Mouse (Mus musculus) cortical plate, adult 2 months (tissue): Measurements from ENCODE around the gene Mrpl2. TPM values are rescaled to one million over a fixed set of nuclear protein-coding genes. Genes with fewer than 3 reads are reported as not detected.
A peak's percentile ranks its signal among the peaks of the same experiment; 100 is the strongest.

Source experiments
- H3K27ac ChIP-seq: fragments of 200-500 bp; 2 replicates; pipeline ENCODE4 v1.5.1; 2012; ENCODE audit warnings: low read length, control low read depth, inconsistent platforms; ENCODE audit not compliant: insufficient read depth
- H3K4me1 ChIP-seq: fragments of 200-500 bp; 2 replicates; pipeline ENCODE4 v1.6.1; 2011; ENCODE audit warnings: low read length; ENCODE audit not compliant: control insufficient read depth, insufficient read depth
- H3K4me3 ChIP-seq: fragments of 200-500 bp; 2 replicates; pipeline ENCODE4 v1.5.1; 2011; ENCODE audit warnings: mild to moderate bottlenecking, low read length, control low read depth; ENCODE audit not compliant: insufficient read depth
- CTCF ChIP-seq: fragments of 200-500 bp; IDR thresholded peaks from 2 replicates; pipeline ENCODE4 v1.5.1; 2011; ENCODE audit warnings: mild to moderate bottlenecking, control low read depth, low read length; ENCODE audit not compliant: insufficient read depth; ENCODE audit errors: extremely low read depth
- POLR2A ChIP-seq: fragments of 200-500 bp; IDR thresholded peaks from 2 replicates; pipeline ENCODE4 v1.6.1; 2011; ENCODE audit warnings: mild to moderate bottlenecking, low read length, control low read depth; ENCODE audit not compliant: insufficient read depth; ENCODE audit errors: extremely low read depth
- polyA plus RNA-seq: library from polyadenylated mRNA; depleted of rRNA; stranded (reverse); fragments of >200 nt; gene quantifications from 2 replicates; pipeline ENCODE4 v1.2.3, GENCODE M21; 2012

Mrpl2 gene
- polyA plus RNA-seq, 1 experiment = 46.2 TPM

GRCm38 (mm10) chr17:46622269-46622668 is 23.8 kb upstream of the Mrpl2 start:
- H3K4me1 ChIP-seq = peaks cover 4% of the 10 kb centered on the region
- TF ChIP-seq CTCF (no peak), POLR2A (no peak)
- no peak overlapping the region for H3K4me3 ChIP-seq
- no peak overlapping the region for H3K27ac ChIP-seq

DNA sequence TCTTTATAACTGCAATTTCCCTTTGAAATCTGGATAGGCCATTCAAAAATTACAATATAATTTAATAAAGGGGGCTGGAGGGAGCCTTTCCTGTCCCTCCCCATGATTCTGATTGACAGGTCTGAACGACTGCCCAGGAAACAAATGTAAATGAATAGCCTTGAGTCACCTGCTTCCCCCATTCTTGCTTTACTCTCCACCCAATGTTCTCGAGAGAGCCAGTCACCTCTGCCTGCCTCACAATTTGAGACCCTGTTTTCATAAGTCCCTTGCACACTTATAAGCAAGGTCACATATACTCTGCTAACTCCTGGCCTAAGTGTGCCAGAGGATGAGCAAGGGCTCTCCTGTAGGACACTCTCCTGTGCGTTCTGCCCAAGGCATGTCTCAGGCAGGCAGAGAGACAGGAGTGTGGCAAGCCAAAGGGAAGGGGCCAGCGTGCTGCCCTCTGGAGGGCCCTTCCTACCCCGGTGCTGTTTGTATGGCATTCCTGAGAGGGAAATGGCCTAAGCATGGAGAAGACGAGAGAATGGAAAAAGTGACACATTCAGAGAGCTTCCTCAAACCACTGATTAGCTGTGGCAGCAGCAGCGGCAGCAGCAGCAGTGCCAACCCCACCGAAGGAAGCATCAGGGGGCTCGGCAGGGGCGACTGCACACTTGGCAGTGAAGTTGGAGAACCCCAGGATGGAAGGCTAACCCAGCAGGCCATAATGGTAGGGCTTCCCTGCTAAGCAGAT is 22.0 kb upstream of the Mrpl2 start:
- H3K4me1 ChIP-seq = peaks cover 4% of the 10 kb centered on the region
- H3K4me3 ChIP-seq = no peak overlapping the region
- no peak for TF ChIP-seq CTCF
- TF ChIP-seq POLR2A = no peak
- H3K27ac ChIP-seq = no peak overlapping the region

DNA sequence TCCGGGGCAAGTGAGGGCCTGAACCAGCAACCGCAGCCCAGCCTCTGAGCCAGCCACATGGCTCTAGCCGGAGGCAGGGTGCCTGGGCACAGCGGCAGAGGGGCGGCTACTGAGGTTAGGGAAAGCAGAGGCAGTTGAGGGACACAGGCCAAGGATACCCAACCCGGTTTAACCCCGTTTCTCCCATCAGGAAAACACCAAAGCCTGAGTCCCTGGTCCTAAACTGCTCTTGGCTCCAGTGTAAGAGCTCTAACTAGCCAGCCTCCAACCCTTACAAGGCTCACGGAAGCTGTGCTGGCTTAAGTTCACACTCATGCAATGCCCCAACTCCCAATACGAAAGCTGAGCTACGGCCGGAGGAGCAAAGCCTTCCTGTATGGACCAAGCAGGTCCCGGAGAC is 21.4 kb upstream of the Mrpl2 start:
- peaks cover 4% of the 10 kb centered on the region for H3K4me1 ChIP-seq
- no peak overlapping the region for H3K27ac ChIP-seq
- H3K4me3 ChIP-seq = no peak overlapping the region
- no peak for TF ChIP-seq CTCF
- TF ChIP-seq POLR2A = no peak

DNA sequence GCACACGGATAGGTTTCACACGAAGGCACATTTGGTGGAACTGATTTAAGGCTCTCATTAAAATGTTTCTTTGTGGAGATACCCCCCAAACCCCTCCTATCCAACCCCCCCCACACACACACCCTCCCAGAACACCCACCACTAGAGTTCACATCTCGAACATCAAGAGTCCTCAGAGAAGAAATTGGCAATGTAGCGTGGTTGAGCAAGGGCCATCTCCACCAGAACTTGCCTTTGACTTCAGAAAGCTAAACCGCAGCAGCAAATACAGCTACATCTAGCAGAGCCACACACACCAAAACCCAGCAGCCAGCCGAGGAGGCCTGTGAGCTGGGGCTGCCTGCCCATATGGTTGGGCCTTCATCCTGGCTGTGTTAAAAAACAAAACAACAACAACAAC is 18.6 kb upstream of the Mrpl2 start:
- Histone ChIP-seq H3K27ac (no peak overlapping the region), H3K4me1 (peaks cover 2% of the 10 kb centered on the region), H3K4me3 (no peak overlapping the region; the same call in 1 of the 2 replicates)
- TF ChIP-seq CTCF (no peak), POLR2A (no peak)

GRCm38 (mm10) chr17:46628471-46628790 is 17.6 kb upstream of the Mrpl2 start:
- TF ChIP-seq POLR2A (no peak), CTCF (no peak)
- no peak overlapping the region for H3K27ac ChIP-seq
- peaks cover 2% of the 10 kb centered on the region for H3K4me1 ChIP-seq
- peak overlapping the region; percentile 89 for H3K4me3 ChIP-seq

GRCm38 (mm10) chr17:46628791-46629684 is 17.0 kb upstream of the Mrpl2 start, which contains the start of gene Ptk7:
Gene Ptk7, minus strand, starts transcription at chr17:46629504.
- no peak within 1 kb of the TSS for H3K27ac ChIP-seq
- TF ChIP-seq CTCF = no peak
- no peak for TF ChIP-seq POLR2A
- H3K4me1 ChIP-seq = no peaks in the 10 kb centered on the region; the same call in 1 of the 2 replicates
- H3K4me3 ChIP-seq = peak within 1 kb of the TSS; percentile 89

DNA sequence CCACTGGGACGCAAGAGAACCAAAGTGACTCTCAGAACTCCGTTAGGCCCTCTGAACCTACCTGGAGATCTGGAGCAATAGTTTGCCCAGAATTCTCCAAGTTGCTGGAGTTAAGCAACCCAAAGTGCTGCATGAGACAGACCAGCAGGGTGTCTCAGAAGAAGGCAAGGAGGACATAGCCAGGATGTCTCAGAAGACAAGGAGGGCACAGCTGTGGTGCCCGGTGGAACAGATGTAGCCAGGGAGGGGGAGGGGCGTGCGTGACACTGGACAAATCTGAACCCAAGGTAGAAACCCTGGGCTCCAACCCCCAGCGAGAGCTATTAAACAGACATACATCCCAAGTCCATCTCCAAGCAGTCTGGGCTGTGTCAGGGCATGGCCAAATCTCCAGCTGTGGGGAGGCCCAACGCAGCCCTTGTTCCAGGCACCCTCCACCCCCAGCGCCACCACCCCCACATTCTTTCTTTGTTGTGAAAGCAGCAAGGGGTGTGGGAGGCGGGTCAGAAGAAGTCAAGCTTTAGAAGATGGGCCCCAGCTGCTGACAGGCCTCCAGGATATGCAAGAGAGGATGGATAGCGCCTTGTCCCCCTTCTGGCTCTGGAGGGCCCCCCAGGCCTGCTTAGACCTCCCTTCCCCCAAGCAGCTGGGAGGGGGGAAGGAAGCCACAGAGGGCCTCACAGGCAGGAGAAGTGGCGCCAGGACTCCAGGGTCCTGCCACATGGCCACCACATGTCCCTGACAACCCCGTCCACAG is 16.2 kb upstream of the Mrpl2 start:
- no peak for TF ChIP-seq CTCF
- TF ChIP-seq POLR2A = no peak

DNA sequence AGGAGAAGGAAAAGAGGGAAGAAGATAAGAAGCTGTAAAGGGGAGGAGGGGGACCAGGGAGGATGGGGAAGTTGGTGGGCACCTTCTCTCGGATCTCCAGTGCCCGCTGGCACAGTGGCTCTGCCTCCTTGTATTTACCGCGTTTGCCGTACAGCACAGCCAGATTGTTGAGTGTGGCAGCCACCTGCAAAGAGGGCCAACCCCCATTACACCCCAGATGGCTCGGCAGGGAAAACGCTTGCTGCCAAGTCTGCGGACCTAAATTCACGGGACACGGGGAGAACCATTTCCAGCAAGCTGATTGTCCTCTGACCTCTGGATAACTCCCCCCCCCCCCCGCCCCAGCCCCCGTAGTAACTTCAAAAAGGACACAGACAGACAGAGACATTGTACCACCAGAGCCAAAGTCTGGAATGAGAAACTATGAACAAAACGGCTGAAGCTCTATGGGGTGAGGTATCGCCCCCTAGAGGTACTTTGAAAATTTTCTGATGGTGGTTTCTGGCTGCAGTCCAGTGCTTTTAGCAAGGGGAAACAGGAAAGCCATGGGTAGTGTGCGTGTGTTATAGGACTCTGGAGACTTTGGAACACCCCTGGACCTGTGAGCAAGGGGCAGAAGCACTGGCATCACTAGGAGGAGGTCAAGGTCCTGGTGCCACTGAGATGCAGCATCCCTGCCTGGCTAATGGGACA is 9.1 kb upstream of the Mrpl2 start:
- H3K4me1 ChIP-seq = peaks cover 7% of the 10 kb centered on the region
- H3K27ac ChIP-seq = no peak overlapping the region
- H3K4me3 ChIP-seq = no peak overlapping the region
- TF ChIP-seq CTCF (peak; percentile 60), POLR2A (no peak)

More for the DNA sequence above, 16.2 kb upstream of the Mrpl2 start:
- Histone ChIP-seq H3K27ac (no peak overlapping the region), H3K4me1 (no peaks in the 10 kb centered on the region; the same call in 1 of the 2 replicates), H3K4me3 (peak overlapping the region; percentile 89; the same call in 1 of the 2 replicates)

DNA sequence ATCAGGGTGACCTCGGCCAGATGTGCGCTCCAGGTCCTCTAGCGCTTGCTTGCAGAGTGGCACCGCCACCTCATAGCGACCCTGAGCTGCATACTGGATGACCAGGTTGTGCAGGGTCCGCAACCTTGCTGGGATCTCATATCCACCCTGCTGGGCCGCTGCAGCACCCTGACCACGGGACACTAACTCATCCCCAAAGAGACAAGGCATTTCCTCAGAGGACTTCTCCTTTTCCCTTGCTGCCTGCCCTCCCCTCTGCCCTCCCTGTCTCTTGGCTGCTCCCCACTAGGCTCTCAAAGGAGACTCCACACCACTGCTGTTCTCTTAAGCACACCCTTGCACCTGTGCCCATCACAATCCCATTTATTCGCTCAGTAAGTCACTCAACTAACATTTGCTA is 6.1 kb upstream of the Mrpl2 start:
- H3K4me3 ChIP-seq = no peak overlapping the region
- no peak overlapping the region for H3K27ac ChIP-seq
- H3K4me1 ChIP-seq = peaks cover 7% of the 10 kb centered on the region
- TF ChIP-seq POLR2A (no peak), CTCF (no peak)
